Mouse (Mus musculus) heart, adult 8-10 months (tissue): Measurements from ENCODE around the gene Rassf5. TPM values are rescaled to one million over a fixed set of nuclear protein-coding genes. Genes with fewer than 3 reads are reported as not detected.

Experiments used
- DNase-seq: peaks from one replicate; pipeline ENCODE4 v3.0.0; 2022; ENCODE audit warnings: low spot score
- total RNA-seq, 4 experiments: library from RNA; stranded (reverse); gene quantifications; 2 replicates each; pipeline ENCODE4 v1.2.4; 2022

Rassf5 gene
- 1 to 10 TPM; 1.4 to 2.6 (median 1.5) TPM for total RNA-seq

- DNase-seq: peak; percentile 58
These were observed at the start of gene Rassf5 for GRCm38 (mm10) chr1:131245089-131245856. Gene Rassf5, minus strand, starts transcription at chr1:131245258.

GRCm38 (mm10) chr1:131293922-131294250 lies 48.8 kb upstream of the Rassf5 start:
- DNase-seq: no peak

- no peak for DNase-seq
These were observed 48.3 kb upstream of the Rassf5 start for GRCm38 (mm10) chr1:131293221-131293921.

- DNase-seq: peak; percentile 57
These were observed 45.6 kb upstream of the Rassf5 start for GRCm38 (mm10) chr1:131290648-131291047.

GRCm38 (mm10) chr1:131288938-131289337 lies 43.9 kb upstream of the Rassf5 start:
- no peak for DNase-seq

- DNase-seq: no peak
These were observed 42.2 kb upstream of the Rassf5 start for GRCm38 (mm10) chr1:131287267-131287666.

- no peak for DNase-seq
These were observed 41.7 kb upstream of the Rassf5 start for GRCm38 (mm10) chr1:131286803-131287202.

- DNase-seq: no peak
These were observed 39.6 kb upstream of the Rassf5 start for GRCm38 (mm10) chr1:131284616-131285015.

GRCm38 (mm10) chr1:131284167-131284566 lies 39.1 kb upstream of the Rassf5 start:
- DNase-seq: no peak

GRCm38 (mm10) chr1:131281731-131282130 lies 36.7 kb upstream of the Rassf5 start:
- no peak for DNase-seq

GRCm38 (mm10) chr1:131280280-131280679 lies 35.2 kb upstream of the Rassf5 start:
- no peak for DNase-seq

GRCm38 (mm10) chr1:131279456-131279776 lies 34.4 kb upstream of the Rassf5 start, which contains the start of gene Ikbke:
Gene Ikbke, minus strand, starts transcription at chr1:131279606.
- no peak for DNase-seq

- no peak for DNase-seq
These were observed 33.8 kb upstream of the Rassf5 start for GRCm38 (mm10) chr1:131278606-131279455.

- DNase-seq: no peak
These were observed 31.8 kb upstream of the Rassf5 start for GRCm38 (mm10) chr1:131276831-131277230.

GRCm38 (mm10) chr1:131275577-131275976 lies 30.5 kb upstream of the Rassf5 start:
- DNase-seq: no peak

- DNase-seq: no peak
These were observed 29.9 kb upstream of the Rassf5 start for GRCm38 (mm10) chr1:131274725-131275539.

- no peak for DNase-seq
These were observed 24.9 kb upstream of the Rassf5 start for GRCm38 (mm10) chr1:131269797-131270578.

GRCm38 (mm10) chr1:131268776-131269175 lies 23.7 kb upstream of the Rassf5 start:
- no peak for DNase-seq

- DNase-seq: no peak
These were observed 18.8 kb upstream of the Rassf5 start for GRCm38 (mm10) chr1:131263905-131264304.

GRCm38 (mm10) chr1:131260309-131260656 lies 15.2 kb upstream of the Rassf5 start:
- DNase-seq: peak; percentile 53
